ENCODE assay signal across 17 mouse cellular contexts in genomic region chr10:45784150-45784479, GRCm38 (mm10).
DNase-seq lines count a peak whose midpoint lies in the region; ATAC-seq lines count a peak whose summit lies in the region.
"Had no signal": no experiment of that assay in that cellular context is flagged by ENCODE, and none has a peak within 500 bp of the region (broad histone marks: within the 10 kb centered on the region; RNA-seq: fewer than 3 reads in every experiment).

No protein-coding gene starts in this region.

- no peaks in the 10 kb centered on the region for H3K4me1 ChIP-seq in hindbrain, embryonic 15.5 days (replicated peaks)
- peaks cover 13% of the 10 kb centered on the region for H3K4me1 ChIP-seq in hindbrain, embryonic 12.5 days
- H3K4me1 ChIP-seq in limb, embryonic 11.5 days (ENCODE audit: control insufficient read depth, insufficient read depth, low read length), result peaks cover 22% of the 10 kb centered on the region

- H3K4me2 ChIP-seq in hindbrain, embryonic 15.5 days, result no peak overlapping the region
- H3K4me2 ChIP-seq in hindbrain, embryonic 12.5 days (replicated peaks), result no peak overlapping the region
- H3K4me2 ChIP-seq in limb, embryonic 11.5 days (ENCODE audit: low read depth, severe bottlenecking), result no peak overlapping the region; the same call in 1 of the 2 replicates
- H3K4me2 ChIP-seq: heart, embryonic 15.5 days; limb, embryonic 13.5 days; liver, embryonic 15.5 days had no signal

- H3K9ac ChIP-seq in hindbrain, embryonic 15.5 days, result no peak overlapping the region
- H3K9ac ChIP-seq in hindbrain, embryonic 12.5 days, result no peak overlapping the region
- no peak overlapping the region for H3K9ac ChIP-seq in limb, embryonic 11.5 days (ENCODE audit: low read length)
- H3K9ac ChIP-seq: heart, embryonic 15.5 days; limb, embryonic 13.5 days; liver, embryonic 15.5 days had no signal

- no peak overlapping the region for H3K27ac ChIP-seq in hindbrain, embryonic 15.5 days (replicated peaks)
- H3K27ac ChIP-seq in hindbrain, embryonic 12.5 days, result no peak overlapping the region
- H3K27ac ChIP-seq in limb, embryonic 11.5 days (replicated peaks; ENCODE audit: low read depth, low read length), result peak overlapping the region; percentile 49; the same call in 1 of the 2 replicates
- H3K27ac ChIP-seq: heart, embryonic 15.5 days; limb, embryonic 13.5 days; liver, embryonic 15.5 days had no signal

- H3K36me3 ChIP-seq in hindbrain, embryonic 15.5 days, result no peaks in the 10 kb centered on the region
- H3K36me3 ChIP-seq in hindbrain, embryonic 12.5 days, result no peaks in the 10 kb centered on the region
- no peaks in the 10 kb centered on the region for H3K36me3 ChIP-seq in limb, embryonic 11.5 days (ENCODE audit: control insufficient read depth, insufficient read depth, low read length)
- H3K36me3 ChIP-seq: G1E; heart, embryonic 15.5 days; limb, embryonic 13.5 days; liver, embryonic 15.5 days had no signal

- H3K27me3 ChIP-seq in hindbrain, embryonic 15.5 days, result no peaks in the 10 kb centered on the region
- no peaks in the 10 kb centered on the region for H3K27me3 ChIP-seq in hindbrain, embryonic 12.5 days
- no peaks in the 10 kb centered on the region for H3K27me3 ChIP-seq in limb, embryonic 11.5 days (ENCODE audit: control insufficient read depth, insufficient read depth, low read length)
- H3K27me3 ChIP-seq: heart, embryonic 15.5 days; limb, embryonic 13.5 days; liver, embryonic 15.5 days had no signal

- peak; percentile 13 for DNase-seq in ZHBTc4 (ENCODE audit: low read depth, low spot score)
- peak; percentile 82 for DNase-seq in embryo, embryonic 11 days
- no peak for DNase-seq in limb, embryonic 11.5 days (ENCODE audit: low spot score)
- DNase-seq in urinary bladder, postnatal 4 days (ENCODE audit: low spot score in 2 of 2), result no peak
- DNase-seq in gastrocnemius, postnatal 14 days, result no peak
- DNase-seq: adrenal gland, postnatal 10 days; cerebellum, adult 2 months; heart, adult 18-20 months; lung, postnatal 10 days; right cerebral cortex, postnatal 14 days; thymus, postnatal 4 days had no signal

- no peak overlapping the region for H3K4me3 ChIP-seq in hindbrain, embryonic 15.5 days
- no peak overlapping the region for H3K4me3 ChIP-seq in hindbrain, embryonic 12.5 days
- no peak overlapping the region for H3K4me3 ChIP-seq in limb, embryonic 11.5 days (ENCODE audit: low read depth, low read length)
- H3K4me3 ChIP-seq: heart, embryonic 15.5 days; limb, embryonic 13.5 days; liver, embryonic 15.5 days had no signal

- H3K9me3 ChIP-seq in hindbrain, embryonic 15.5 days, result no peaks in the 10 kb centered on the region
- H3K9me3 ChIP-seq in hindbrain, embryonic 12.5 days (replicated peaks), result no peaks in the 10 kb centered on the region
- no peaks in the 10 kb centered on the region for H3K9me3 ChIP-seq in limb, embryonic 11.5 days (ENCODE audit: control insufficient read depth, low read length)
- H3K9me3 ChIP-seq: G1E; heart, embryonic 15.5 days; limb, embryonic 13.5 days; liver, embryonic 15.5 days had no signal

- intact Hi-C loops in gastrocnemius, postnatal 14 days (cut with DNase I; ENCODE audit: low total_unique reads), result no loop called here

- WGBS in hindbrain, embryonic 15.5 days, result 3% methylated on average over 2 of the region's 2 CpGs
- 5% methylated on average over 2 of the region's 2 CpGs for WGBS in hindbrain, embryonic 12.5 days
- 9% methylated on average over 2 of the region's 2 CpGs for WGBS in limb, embryonic 11.5 days

- peak; percentile 42; the same call in 1 of the 2 replicates for ATAC-seq in hindbrain, embryonic 15.5 days (ENCODE audit: low FRiP score, low read depth)
- ATAC-seq in hindbrain, embryonic 12.5 days (ENCODE audit: low FRiP score), result no peak
- ATAC-seq in limb, embryonic 11.5 days (ENCODE audit: insufficient number of reproducible peaks, low FRiP score, low TSS enrichment, low read depth), result 0 out of 2 replicates have a peak, but pooled peaks have one; percentile 11

Comparison
In these comparisons a context has a peak if more than half of its experiments do, and no peak if none do; other contexts are left out.
1. DNase-seq: peak in ZHBTc4 (single experiment) and embryo, embryonic 11 days (single experiment); none in limb, embryonic 11.5 days (single experiment), urinary bladder, postnatal 4 days (0 of 2) and gastrocnemius, postnatal 14 days (single experiment).